Mouse (Mus musculus): Measurements from ENCODE around the gene Cyp2d10. TPM values are rescaled to one million over a fixed set of nuclear protein-coding genes. Genes with fewer than 3 reads are reported as not detected.
A peak's percentile ranks its signal among the peaks of the same experiment; 100 is the strongest.
"Not testable (repeated sequence)": the region's sequence is repeated elsewhere in the genome, so short reads cannot be mapped to it uniquely, and the experiment has no call there.

The Cyp2d10 gene
- polyA plus RNA-seq, 1 experiment from 2014 or later: not detected

GRCm38 (mm10) chr15:82393922-82394321 is 13.1 kb downstream of the Cyp2d10 start, which contains the start of gene Cyp2d11:
TSS of gene Cyp2d11 (minus strand) at chr15:82394022.
- H3K9ac ChIP-seq (replicated peaks); H3K4me2 ChIP-seq; H3K4me1 ChIP-seq (replicated peaks); H3K27ac ChIP-seq; H3K9me3 ChIP-seq; H3K4me3 ChIP-seq (replicated peaks); H3K36me3 ChIP-seq; H3K27me3 ChIP-seq; ATAC-seq (ENCODE audit: insufficient number of reproducible peaks, insufficient read depth, low FRiP score, low TSS enrichment, low read depth): not testable (repeated sequence)
- 82% methylated on average over 2 of the region's 2 CpGs for WGBS

DNA sequence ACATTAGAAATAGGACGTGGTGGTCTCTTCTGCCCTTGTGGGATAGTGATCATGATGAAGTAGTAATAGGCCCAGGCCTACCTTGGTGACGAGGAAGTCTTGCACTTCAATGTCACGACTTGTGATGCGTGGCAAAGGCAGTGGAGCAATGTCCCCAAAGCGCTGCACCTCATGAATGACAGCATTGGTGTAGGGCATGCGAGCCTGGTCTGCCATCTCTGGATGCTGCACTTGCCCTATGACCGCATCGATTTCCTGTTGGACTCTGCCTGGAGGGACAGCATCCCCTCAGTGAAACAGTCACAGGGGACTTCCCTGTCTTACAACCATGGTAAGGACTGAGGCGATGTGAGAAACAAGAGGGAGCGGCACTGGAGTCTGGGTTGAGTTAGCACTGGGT is 17.1 kb downstream of the Cyp2d10 start:
- not testable (repeated sequence) for H3K9ac ChIP-seq (replicated peaks); H3K27me3 ChIP-seq; H3K36me3 ChIP-seq; H3K4me1 ChIP-seq (replicated peaks); H3K27ac ChIP-seq; H3K4me3 ChIP-seq (replicated peaks); H3K9me3 ChIP-seq; ATAC-seq (ENCODE audit: insufficient number of reproducible peaks, insufficient read depth, low FRiP score, low TSS enrichment, low read depth); H3K4me2 ChIP-seq
- WGBS: 89% methylated on average over 10 of the region's 10 CpGs

DNA sequence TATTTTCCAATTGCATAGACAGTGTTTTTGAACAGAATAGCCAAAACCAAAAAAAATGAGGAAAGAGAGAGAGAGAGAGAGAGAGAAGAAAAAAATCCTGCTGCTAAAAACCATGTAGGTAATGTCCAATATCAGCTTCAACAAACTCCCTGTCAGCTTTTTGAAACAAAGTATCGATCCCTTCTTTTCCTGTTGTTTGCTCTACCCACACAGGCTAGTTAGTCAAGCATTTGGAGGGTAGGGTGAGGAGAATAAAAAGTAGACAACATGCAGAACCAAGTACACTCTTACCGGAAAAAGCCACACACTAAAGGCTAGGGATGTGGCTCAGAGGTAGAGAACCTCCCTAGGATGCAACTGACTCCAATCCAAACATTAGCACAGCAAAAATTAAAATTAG is 21.3 kb downstream of the Cyp2d10 start:
- Histone ChIP-seq H3K9me3 (no peaks in the 10 kb centered on the region), H3K27me3 (no peaks in the 10 kb centered on the region), H3K9ac (replicated peaks) (no peak overlapping the region), H3K4me1 (replicated peaks) (peaks cover 4% of the 10 kb centered on the region; the same call in 1 of the 2 replicates), H3K36me3 (no peaks in the 10 kb centered on the region), H3K4me3 (replicated peaks) (no peak overlapping the region), H3K4me2 (no peak overlapping the region), H3K27ac (no peak overlapping the region)
- 91% methylated on average over 2 of the region's 2 CpGs for WGBS
- no peak for ATAC-seq (ENCODE audit: insufficient number of reproducible peaks, insufficient read depth, low FRiP score, low TSS enrichment, low read depth)

GRCm38 (mm10) chr15:82382441-82382840 is 24.6 kb downstream of the Cyp2d10 start:
- WGBS: 84% methylated on average over 2 of the region's 2 CpGs
- no peak overlapping the region for H3K4me2 ChIP-seq
- H3K9me3 ChIP-seq: no peaks in the 10 kb centered on the region
- no peak overlapping the region for H3K9ac ChIP-seq (replicated peaks)
- H3K36me3 ChIP-seq: no peaks in the 10 kb centered on the region
- H3K4me3 ChIP-seq (replicated peaks): no peak overlapping the region
- H3K27me3 ChIP-seq: no peaks in the 10 kb centered on the region; the same call in 1 of the 2 replicates
- no peak overlapping the region for H3K27ac ChIP-seq
- no peak for ATAC-seq (ENCODE audit: insufficient number of reproducible peaks, insufficient read depth, low FRiP score, low TSS enrichment, low read depth)
- peaks cover 14% of the 10 kb centered on the region for H3K4me1 ChIP-seq (replicated peaks)

DNA sequence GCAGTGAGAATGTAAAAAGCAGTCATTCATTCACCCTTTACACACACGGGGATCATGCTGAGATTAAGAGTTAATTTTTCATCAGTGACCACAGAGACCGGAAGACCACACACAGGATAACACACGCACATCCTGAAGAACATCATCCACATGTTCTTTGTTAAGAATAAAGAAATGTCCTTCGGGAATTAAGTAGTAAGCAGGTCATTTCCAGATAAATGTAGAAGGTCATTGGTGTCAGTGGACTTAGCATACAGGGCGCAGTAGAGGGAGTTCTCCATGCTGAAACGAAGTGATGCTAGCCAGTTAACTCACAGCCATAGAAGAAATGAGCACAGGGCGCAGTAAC is 26.3 kb downstream of the Cyp2d10 start:
- Histone ChIP-seq H3K9ac (replicated peaks) (no peak overlapping the region), H3K27me3 (no peaks in the 10 kb centered on the region; the same call in 1 of the 2 replicates), H3K9me3 (no peaks in the 10 kb centered on the region), H3K36me3 (no peaks in the 10 kb centered on the region), H3K4me1 (replicated peaks) (peaks cover 18% of the 10 kb centered on the region), H3K27ac (no peak overlapping the region), H3K4me3 (replicated peaks) (peak overlapping the region; percentile 49), H3K4me2 (peak overlapping the region; percentile 68)
- WGBS: 37% methylated on average over 7 of the region's 7 CpGs
- ATAC-seq (ENCODE audit: insufficient number of reproducible peaks, insufficient read depth, low FRiP score, low TSS enrichment, low read depth): no peak

DNA sequence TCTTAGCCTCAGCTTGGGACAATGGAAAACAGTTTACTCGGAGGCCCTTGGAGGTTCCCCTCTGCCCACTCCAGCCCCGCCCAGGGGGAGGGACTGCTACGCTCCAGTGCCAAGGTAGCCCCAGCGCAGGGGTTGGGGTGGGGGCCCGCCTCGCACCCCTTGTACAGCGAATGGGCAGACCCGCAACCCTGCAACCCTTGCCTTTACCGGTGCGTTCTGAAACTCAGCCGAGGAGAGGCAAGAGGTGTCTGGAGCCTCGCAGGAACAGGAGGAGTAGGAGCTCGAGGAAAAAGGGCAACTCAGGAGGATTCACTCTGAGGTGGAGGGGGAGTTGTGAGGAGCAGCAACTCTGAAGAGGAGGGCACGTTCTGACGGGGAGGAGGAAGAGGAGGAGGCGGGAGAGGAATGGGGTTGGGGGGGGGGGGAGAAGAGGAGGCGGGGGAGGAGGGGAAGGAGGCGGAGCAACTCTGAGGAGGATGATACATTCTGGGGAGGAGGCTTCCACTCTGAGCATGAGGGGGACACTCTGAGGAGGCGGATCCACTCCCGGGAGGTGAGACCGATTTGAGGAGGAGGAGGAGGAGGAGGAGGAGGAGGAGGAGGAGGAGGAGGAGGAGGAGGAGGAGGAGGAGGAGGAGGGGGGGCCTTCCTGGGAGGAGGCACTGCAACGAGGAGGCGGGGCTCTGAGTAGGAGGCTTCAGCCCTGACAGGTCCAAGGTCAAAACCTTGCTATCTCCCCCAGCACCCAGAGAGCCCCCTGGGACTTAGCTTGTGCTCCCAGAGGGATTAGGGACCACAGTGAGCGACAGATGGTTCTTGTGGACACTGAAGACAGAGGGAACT is 26.9 kb downstream of the Cyp2d10 start, which contains the start of gene Cyp2d22:
Gene Cyp2d22 (minus strand): TSS at position 390 of the 843 bp plus-strand sequence.
- Histone ChIP-seq H3K4me1 (replicated peaks) (peaks cover 18% of the 10 kb centered on the region), H3K27me3 (no peaks in the 10 kb centered on the region; the same call in 1 of the 2 replicates), H3K36me3 (no peaks in the 10 kb centered on the region), H3K9ac (replicated peaks) (peak within 1 kb of the TSS; percentile 56), H3K4me2 (peak within 1 kb of the TSS; percentile 68), H3K9me3 (no peaks in the 10 kb centered on the region), H3K27ac (peak within 1 kb of the TSS; percentile 64), H3K4me3 (replicated peaks) (peak within 1 kb of the TSS; percentile 49)
- 1% methylated on average over 17 of the region's 24 CpGs for WGBS
- peak; percentile 82 for ATAC-seq (ENCODE audit: insufficient number of reproducible peaks, insufficient read depth, low FRiP score, low TSS enrichment, low read depth)

GRCm38 (mm10) chr15:82379511-82379870 is 27.5 kb downstream of the Cyp2d10 start:
- H3K36me3 ChIP-seq: no peaks in the 10 kb centered on the region
- H3K4me3 ChIP-seq (replicated peaks): peak overlapping the region; percentile 49
- H3K9me3 ChIP-seq: no peaks in the 10 kb centered on the region
- peak; percentile 60; the same call in 1 of the 2 replicates for ATAC-seq (ENCODE audit: insufficient number of reproducible peaks, insufficient read depth, low FRiP score, low TSS enrichment, low read depth)
- peaks cover 18% of the 10 kb centered on the region for H3K4me1 ChIP-seq (replicated peaks)
- peak overlapping the region; percentile 56 for H3K9ac ChIP-seq (replicated peaks)
- 25% methylated on average over 7 of the region's 7 CpGs for WGBS
- H3K27me3 ChIP-seq: no peaks in the 10 kb centered on the region; the same call in 1 of the 2 replicates
- H3K4me2 ChIP-seq: peak overlapping the region; percentile 68
- H3K27ac ChIP-seq: peak overlapping the region; percentile 64

DNA sequence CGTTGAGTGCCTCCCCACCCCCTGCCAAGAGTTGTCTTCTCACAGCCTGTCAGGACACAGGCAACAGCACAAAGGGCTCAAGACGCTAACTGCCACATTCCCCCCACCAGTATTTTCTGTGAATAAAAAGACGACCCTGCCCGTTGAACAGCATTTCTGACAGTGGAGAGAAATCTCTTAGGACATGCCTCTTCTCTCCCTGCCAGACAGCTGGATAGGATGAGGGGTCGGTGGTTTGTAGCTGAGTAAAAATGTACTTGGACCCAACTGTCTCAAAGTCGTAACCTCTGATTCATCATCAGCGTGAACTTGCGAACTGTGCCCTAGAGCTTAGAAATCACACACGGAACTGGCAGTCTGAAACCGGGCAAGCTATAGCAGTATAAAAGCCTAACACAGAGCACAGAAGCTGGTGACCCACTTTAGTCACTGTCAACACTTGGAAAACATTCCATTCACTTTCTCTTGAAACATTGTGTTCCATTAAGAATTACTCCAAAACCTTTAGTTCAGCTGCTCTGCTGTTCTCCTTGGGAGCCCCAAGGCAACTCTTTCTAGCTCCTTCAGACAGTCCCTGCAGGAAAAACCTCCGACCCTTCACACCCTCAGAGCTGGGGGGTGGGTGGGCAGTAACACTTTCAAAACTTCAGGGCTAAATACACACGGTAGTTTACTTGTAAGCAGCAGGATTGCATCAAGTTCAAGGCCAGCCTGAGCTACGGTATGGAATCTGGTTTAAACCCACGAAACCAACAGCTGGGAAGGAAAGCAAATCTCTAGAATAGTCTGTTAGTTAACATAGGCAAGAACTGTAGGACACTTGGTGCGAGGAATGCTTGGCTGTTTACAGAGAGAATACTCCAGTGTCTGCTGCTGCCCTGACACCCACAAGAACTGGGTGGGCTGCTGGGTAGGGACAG is 28.5 kb downstream of the Cyp2d10 start:
- Histone ChIP-seq H3K4me2 (no peak overlapping the region), H3K27me3 (no peaks in the 10 kb centered on the region; the same call in 1 of the 2 replicates), H3K36me3 (no peaks in the 10 kb centered on the region), H3K4me3 (replicated peaks) (no peak overlapping the region), H3K4me1 (replicated peaks) (peaks cover 18% of the 10 kb centered on the region), H3K9me3 (no peaks in the 10 kb centered on the region), H3K9ac (replicated peaks) (no peak overlapping the region), H3K27ac (no peak overlapping the region)
- WGBS: 58% methylated on average over 15 of the region's 15 CpGs
- ATAC-seq (ENCODE audit: insufficient number of reproducible peaks, insufficient read depth, low FRiP score, low TSS enrichment, low read depth): no peak

- Histone ChIP-seq H3K4me1 (replicated peaks) (peaks cover 18% of the 10 kb centered on the region), H3K36me3 (no peaks in the 10 kb centered on the region), H3K9me3 (no peaks in the 10 kb centered on the region), H3K27ac (no peak overlapping the region), H3K9ac (replicated peaks) (no peak overlapping the region), H3K4me3 (replicated peaks) (no peak overlapping the region), H3K27me3 (no peaks in the 10 kb centered on the region; the same call in 1 of the 2 replicates), H3K4me2 (no peak overlapping the region)
- no peak for ATAC-seq (ENCODE audit: insufficient number of reproducible peaks, insufficient read depth, low FRiP score, low TSS enrichment, low read depth)
- 71% methylated on average over 5 of the region's 5 CpGs for WGBS
Observed at GRCm38 (mm10) chr15:82377701-82378100, 29.3 kb downstream of the Cyp2d10 start.

DNA sequence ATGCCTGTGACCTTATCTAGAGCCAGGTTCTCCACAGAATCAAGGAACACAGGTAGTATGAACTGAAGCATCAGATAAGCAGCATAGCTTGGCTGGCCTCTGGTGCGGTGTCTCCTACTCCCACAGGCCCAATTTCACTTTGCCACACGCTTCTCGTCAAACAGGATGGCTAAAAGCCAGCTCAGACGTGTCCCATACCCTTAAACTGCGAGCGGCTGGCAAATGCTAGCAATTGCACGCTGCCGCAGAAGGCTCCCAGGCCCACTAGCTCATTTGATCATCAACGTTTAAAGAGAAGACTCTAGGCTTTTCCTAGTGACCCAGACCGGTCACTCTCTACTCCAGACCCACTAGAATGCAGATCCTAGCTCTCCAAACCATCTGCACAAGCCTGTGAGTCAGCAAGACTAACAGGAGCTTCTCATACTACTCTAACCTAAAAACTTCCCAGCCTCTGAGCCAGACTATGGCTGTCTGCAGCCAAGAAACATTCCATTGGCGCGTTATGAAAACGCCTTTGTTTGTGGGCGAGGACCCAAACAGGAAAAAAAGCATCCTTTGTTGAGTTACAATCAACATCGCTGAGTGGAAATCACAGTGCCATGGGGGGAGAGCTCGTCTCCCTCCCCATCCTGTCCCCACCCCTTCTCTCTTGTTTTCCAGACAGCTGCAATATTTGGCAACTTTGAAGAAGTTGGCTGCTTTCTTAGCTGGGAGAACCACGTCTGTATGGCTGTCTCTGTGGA is 30.4 kb downstream of the Cyp2d10 start:
- Histone ChIP-seq H3K27me3 (no peaks in the 10 kb centered on the region; the same call in 1 of the 2 replicates), H3K36me3 (no peaks in the 10 kb centered on the region), H3K27ac (no peak overlapping the region), H3K4me3 (replicated peaks) (no peak overlapping the region), H3K4me2 (no peak overlapping the region), H3K4me1 (replicated peaks) (peaks cover 18% of the 10 kb centered on the region), H3K9ac (replicated peaks) (no peak overlapping the region), H3K9me3 (no peaks in the 10 kb centered on the region)
- 82% methylated on average over 17 of the region's 17 CpGs for WGBS
- ATAC-seq (ENCODE audit: insufficient number of reproducible peaks, insufficient read depth, low FRiP score, low TSS enrichment, low read depth): no peak

Data from limb, embryonic 12.5 days (tissue).